Mouse (Mus musculus) ES-E14 (cell line): ENCODE results near the gene Nap1l1.

ENCODE experiments used
- CHD2 ChIP-seq: IDR thresholded peaks from 2 replicates; pipeline ENCODE4 v1.6.1; 2014; ENCODE audit warnings: mild to moderate bottlenecking, low read depth, low read length, inconsistent platforms
- HCFC1 ChIP-seq: IDR thresholded peaks from 2 replicates; pipeline ENCODE4 v1.6.1; 2012; ENCODE audit warnings: low read length, inconsistent platforms, borderline replicate concordance; ENCODE audit not compliant: insufficient read depth
- MAFK ChIP-seq: IDR thresholded peaks from 2 replicates; pipeline ENCODE4 v1.6.1; 2014; ENCODE audit warnings: mild to moderate bottlenecking, low read depth, low read length, inconsistent platforms; ENCODE audit not compliant: insufficient read depth
- ZC3H11A ChIP-seq: IDR thresholded peaks from 2 replicates; pipeline ENCODE4 v1.6.1; 2012; ENCODE audit warnings: low read depth, mild to moderate bottlenecking, inconsistent platforms, low read length, borderline replicate concordance
- ZNF384 ChIP-seq: IDR thresholded peaks from 2 replicates; pipeline ENCODE4 v1.6.1; 2012; ENCODE audit warnings: low read depth, low read length, inconsistent platforms

DNA sequence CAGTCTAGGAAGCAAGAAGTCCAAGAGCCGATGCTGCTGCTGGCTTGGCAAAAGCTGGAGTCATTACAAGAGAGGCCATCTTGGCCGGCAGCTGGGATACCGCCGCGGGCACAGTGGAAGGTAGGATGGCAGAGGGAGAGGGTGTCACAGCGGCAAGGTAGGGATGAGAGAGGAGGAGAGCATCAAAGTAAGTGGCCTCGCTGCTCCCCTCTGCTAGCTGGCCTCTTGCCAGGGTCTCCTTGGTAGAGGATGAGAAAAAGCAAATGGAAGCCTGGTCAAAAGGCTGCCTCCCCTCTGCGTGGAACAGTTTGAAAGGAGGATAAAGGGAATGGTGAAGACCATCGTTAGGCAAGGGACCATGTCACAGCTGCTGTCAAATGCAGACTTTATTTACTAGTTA lies 14.0 kb upstream of the Nap1l1 start:
- TF ChIP-seq ZNF384 = no peak
- no peak for TF ChIP-seq HCFC1
- no peak for TF ChIP-seq MAFK
- TF ChIP-seq ZC3H11A = no peak
- TF ChIP-seq CHD2 = no peak
